Mouse (Mus musculus): Measurements from ENCODE around the gene Cyfip1. TPM values are rescaled to one million over a fixed set of nuclear protein-coding genes. Genes with fewer than 3 reads are reported as not detected.
"Not testable (repeated sequence)": the region's sequence is repeated elsewhere in the genome, so short reads cannot be mapped to it uniquely, and the experiment has no call there.

Cyfip1 gene
- polyA plus RNA-seq, 1 experiment from 2014 or later: 15.5 TPM

DNA sequence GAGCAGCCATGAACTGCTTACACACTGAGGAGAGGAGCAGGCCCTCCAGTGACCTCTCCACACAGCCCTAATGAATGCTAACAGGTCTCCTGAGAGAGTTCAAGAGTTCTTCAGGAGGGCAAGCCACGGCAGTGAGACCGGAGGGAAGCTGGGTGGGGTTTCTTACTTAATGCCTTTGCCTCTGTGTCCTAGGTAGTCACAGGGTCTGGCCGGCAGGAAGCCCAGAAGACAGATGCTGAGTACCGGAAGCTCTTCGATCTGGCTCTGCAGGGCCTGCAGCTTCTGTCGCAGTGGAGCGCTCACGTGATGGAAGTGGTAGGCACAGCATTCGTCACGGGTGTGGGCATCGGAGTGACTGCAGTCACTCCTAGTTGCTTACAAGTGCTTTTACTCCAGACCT is 50.3 kb downstream of the Cyfip1 start:
- no peaks in the 10 kb centered on the region for H3K9me3 ChIP-seq (replicated peaks)
- H3K4me1 ChIP-seq (replicated peaks): no peaks in the 10 kb centered on the region
- H3K36me3 ChIP-seq (replicated peaks): peaks cover 12% of the 10 kb centered on the region; the same call in 1 of the 2 replicates
- no peak overlapping the region for H3K9ac ChIP-seq
- WGBS (ENCODE audit: insufficient replicate concordance): 78% methylated on average over 11 of the region's 11 CpGs
- H3K27ac ChIP-seq (replicated peaks): no peak overlapping the region
- no peak overlapping the region for H3K4me3 ChIP-seq (replicated peaks)
- H3K4me2 ChIP-seq: no peak overlapping the region
- no peaks in the 10 kb centered on the region for H3K27me3 ChIP-seq
- ATAC-seq (ENCODE audit: insufficient read depth): no peak

DNA sequence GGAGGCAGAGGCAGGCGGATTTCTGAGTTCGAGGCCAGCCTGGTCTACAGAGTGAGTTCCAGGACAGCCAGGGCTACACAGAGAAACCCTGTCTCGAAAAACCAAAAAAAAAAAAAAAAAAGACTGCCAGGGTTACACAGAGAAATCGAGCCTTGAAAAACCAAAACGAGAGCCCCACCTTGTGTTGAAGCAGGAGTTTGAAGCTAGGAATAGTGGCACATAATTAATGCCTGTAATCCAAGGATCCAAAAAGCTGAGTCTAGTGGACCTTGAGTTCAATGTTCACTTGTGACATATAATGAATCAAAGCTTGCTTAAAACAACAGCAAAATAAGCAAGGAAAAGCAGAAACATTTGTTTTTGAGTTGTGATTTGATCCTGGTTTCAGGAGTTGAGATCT is 62.2 kb downstream of the Cyfip1 start:
- Histone ChIP-seq H3K36me3 (replicated peaks) (peaks cover 47% of the 10 kb centered on the region), H3K4me3 (replicated peaks) (no peak overlapping the region), H3K9me3 (replicated peaks) (no peaks in the 10 kb centered on the region), H3K27ac (replicated peaks) (no peak overlapping the region), H3K4me1 (replicated peaks) (no peaks in the 10 kb centered on the region), H3K9ac (no peak overlapping the region), H3K4me2 (no peak overlapping the region), H3K27me3 (no peaks in the 10 kb centered on the region)
- ATAC-seq (ENCODE audit: insufficient read depth): no peak
- WGBS (ENCODE audit: insufficient replicate concordance): 63% methylated on average over 5 of the region's 5 CpGs

- H3K4me2 ChIP-seq: no peak overlapping the region
- no peak for ATAC-seq (ENCODE audit: insufficient read depth)
- 62% methylated on average over 2 of the region's 2 CpGs for WGBS (ENCODE audit: insufficient replicate concordance)
- H3K4me1 ChIP-seq (replicated peaks): no peaks in the 10 kb centered on the region
- H3K27me3 ChIP-seq: no peaks in the 10 kb centered on the region
- no peak overlapping the region for H3K4me3 ChIP-seq (replicated peaks)
- no peak overlapping the region for H3K27ac ChIP-seq (replicated peaks)
- H3K36me3 ChIP-seq (replicated peaks): peaks cover 37% of the 10 kb centered on the region
- no peak overlapping the region for H3K9ac ChIP-seq
- H3K9me3 ChIP-seq (replicated peaks): no peaks in the 10 kb centered on the region
Observed at GRCm38 (mm10) chr7:55905449-55905848, 63.9 kb downstream of the Cyfip1 start.

GRCm38 (mm10) chr7:55909519-55909918 is 68.0 kb downstream of the Cyfip1 start:
- Histone ChIP-seq H3K9me3 (replicated peaks) (no peaks in the 10 kb centered on the region), H3K4me1 (replicated peaks) (no peaks in the 10 kb centered on the region), H3K36me3 (replicated peaks) (peaks cover 43% of the 10 kb centered on the region), H3K9ac (no peak overlapping the region), H3K4me2 (no peak overlapping the region), H3K27ac (replicated peaks) (no peak overlapping the region), H3K4me3 (replicated peaks) (no peak overlapping the region), H3K27me3 (no peaks in the 10 kb centered on the region)
- no peak for ATAC-seq (ENCODE audit: insufficient read depth)
- 73% methylated on average over 1 of the region's 1 CpGs for whole genome bisulfite sequencing (ENCODE audit: insufficient replicate concordance)

DNA sequence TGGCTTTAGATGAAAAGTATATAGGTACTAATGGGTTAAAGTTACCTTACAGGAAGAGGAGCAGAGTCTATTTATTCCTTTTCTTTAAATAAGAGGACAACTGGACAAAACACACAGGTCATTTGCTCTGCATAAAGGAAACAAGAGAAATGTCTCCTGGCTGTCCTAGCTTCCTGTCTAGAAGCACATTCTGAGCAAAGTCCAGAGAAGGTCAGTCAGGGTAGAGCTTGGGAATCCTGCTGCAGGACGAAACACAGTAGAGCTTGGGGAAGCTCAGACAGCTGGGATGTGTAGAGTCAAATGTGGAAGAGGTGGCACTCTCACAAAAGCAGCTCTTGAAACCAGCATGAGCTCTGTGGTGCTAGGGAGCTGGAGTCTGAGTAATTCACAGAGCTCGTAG is 68.8 kb downstream of the Cyfip1 start:
- Histone ChIP-seq H3K4me3 (replicated peaks) (no peak overlapping the region), H3K36me3 (replicated peaks) (peaks cover 44% of the 10 kb centered on the region), H3K4me2 (no peak overlapping the region), H3K9ac (no peak overlapping the region), H3K27me3 (no peaks in the 10 kb centered on the region), H3K4me1 (replicated peaks) (no peaks in the 10 kb centered on the region), H3K9me3 (replicated peaks) (no peaks in the 10 kb centered on the region), H3K27ac (replicated peaks) (no peak overlapping the region)
- no peak for ATAC-seq (ENCODE audit: insufficient read depth)
- 63% methylated on average over 2 of the region's 2 CpGs for WGBS (ENCODE audit: insufficient replicate concordance)

GRCm38 (mm10) chr7:55911371-55911770 is 69.8 kb downstream of the Cyfip1 start:
- H3K9me3 ChIP-seq (replicated peaks): no peaks in the 10 kb centered on the region
- no peak overlapping the region for H3K27ac ChIP-seq (replicated peaks)
- H3K4me3 ChIP-seq (replicated peaks): no peak overlapping the region
- no peak overlapping the region for H3K9ac ChIP-seq
- ATAC-seq (ENCODE audit: insufficient read depth): 0 out of 2 replicates have a peak, but pooled peaks have one; percentile 22
- WGBS (ENCODE audit: insufficient replicate concordance): 77% methylated on average over 8 of the region's 8 CpGs
- H3K27me3 ChIP-seq: no peaks in the 10 kb centered on the region
- H3K4me1 ChIP-seq (replicated peaks): no peaks in the 10 kb centered on the region
- H3K4me2 ChIP-seq: no peak overlapping the region
- peaks cover 37% of the 10 kb centered on the region; the same call in 1 of the 2 replicates for H3K36me3 ChIP-seq (replicated peaks)

DNA sequence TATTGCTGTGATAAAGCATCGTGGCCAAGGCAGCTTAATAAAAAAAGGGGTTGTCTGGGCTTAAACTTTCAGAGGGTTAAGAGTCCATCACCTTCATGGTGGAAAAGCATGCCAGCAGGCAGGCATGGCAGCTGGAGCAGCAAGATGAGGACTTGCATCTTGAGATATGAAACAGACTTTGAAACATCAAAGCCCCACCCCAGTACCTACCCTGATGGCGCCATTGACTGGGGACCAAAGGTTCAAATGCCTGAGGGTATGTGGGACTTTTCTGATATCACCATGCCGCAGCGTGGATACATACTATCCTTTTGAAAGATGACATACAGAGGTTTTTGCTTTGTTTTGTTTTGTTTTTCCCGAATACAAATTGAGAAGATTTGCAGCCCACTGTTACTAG is 70.6 kb downstream of the Cyfip1 start:
- Histone ChIP-seq H3K9ac (no peak overlapping the region), H3K4me2 (no peak overlapping the region), H3K27ac (replicated peaks) (no peak overlapping the region), H3K9me3 (replicated peaks) (no peaks in the 10 kb centered on the region), H3K27me3 (no peaks in the 10 kb centered on the region), H3K4me3 (replicated peaks) (no peak overlapping the region), H3K36me3 (replicated peaks) (peaks cover 44% of the 10 kb centered on the region), H3K4me1 (replicated peaks) (no peaks in the 10 kb centered on the region)
- ATAC-seq (ENCODE audit: insufficient read depth): no peak
- 79% methylated on average over 5 of the region's 5 CpGs for WGBS (ENCODE audit: insufficient replicate concordance)

- not testable (repeated sequence) for ATAC-seq (ENCODE audit: insufficient read depth); H3K4me2 ChIP-seq; H3K4me3 ChIP-seq (replicated peaks); H3K27me3 ChIP-seq; H3K4me1 ChIP-seq (replicated peaks); H3K27ac ChIP-seq (replicated peaks); H3K9ac ChIP-seq; H3K9me3 ChIP-seq (replicated peaks)
- H3K36me3 ChIP-seq (replicated peaks): peaks cover 41% of the 10 kb centered on the region
- WGBS (ENCODE audit: insufficient replicate concordance): 81% methylated on average over 11 of the region's 11 CpGs
Observed at GRCm38 (mm10) chr7:55918365-55918764, 76.8 kb downstream of the Cyfip1 start.

DNA sequence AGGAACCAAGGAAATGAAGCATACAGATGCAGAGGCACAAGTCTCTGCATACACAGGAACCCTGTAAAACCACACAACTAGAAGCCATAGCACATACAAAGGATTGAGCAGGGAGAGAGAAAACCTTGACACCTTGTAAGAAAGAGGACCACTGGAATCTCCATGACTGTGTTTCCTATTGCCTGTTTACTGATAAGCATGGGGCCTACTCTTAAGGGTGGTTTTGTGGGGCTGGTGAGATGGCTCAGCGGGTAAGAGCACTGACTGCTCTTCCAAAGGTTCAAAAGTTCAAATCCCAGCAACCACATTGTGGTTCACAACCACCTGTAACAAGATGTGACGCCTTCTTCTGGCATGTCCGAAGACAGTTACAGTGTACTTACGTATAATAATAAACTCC is 85.7 kb downstream of the Cyfip1 start:
- Histone ChIP-seq H3K9me3 (replicated peaks) (no peaks in the 10 kb centered on the region), H3K4me2 (no peak overlapping the region), H3K4me1 (replicated peaks) (no peaks in the 10 kb centered on the region), H3K4me3 (replicated peaks) (no peak overlapping the region), H3K27ac (replicated peaks) (no peak overlapping the region), H3K9ac (no peak overlapping the region), H3K27me3 (no peaks in the 10 kb centered on the region), H3K36me3 (replicated peaks) (peaks cover 54% of the 10 kb centered on the region)
- WGBS (ENCODE audit: insufficient replicate concordance): 71% methylated on average over 4 of the region's 4 CpGs
- ATAC-seq (ENCODE audit: insufficient read depth): no peak

DNA sequence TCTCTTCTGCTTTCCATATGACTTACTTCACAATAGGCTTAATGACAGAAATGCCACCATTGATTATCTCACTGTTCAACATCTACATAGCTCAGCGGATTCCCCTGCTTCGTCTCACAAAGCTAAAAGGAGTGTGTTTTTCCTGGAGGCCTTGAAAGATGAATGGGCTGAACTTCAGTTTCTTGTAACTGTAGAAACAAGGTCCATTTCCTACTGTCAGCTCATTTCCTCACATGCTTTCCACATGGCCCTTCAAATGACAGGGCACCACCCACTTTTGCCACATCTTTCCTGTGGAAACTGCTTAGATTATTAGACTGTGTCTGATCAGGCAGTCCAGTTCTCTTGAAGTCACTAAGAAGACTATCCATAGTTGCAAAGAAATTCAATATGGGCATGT is 87.1 kb downstream of the Cyfip1 start:
- no peaks in the 10 kb centered on the region for H3K4me1 ChIP-seq (replicated peaks)
- no peak overlapping the region for H3K4me2 ChIP-seq
- ATAC-seq (ENCODE audit: insufficient read depth): no peak
- WGBS (ENCODE audit: insufficient replicate concordance): 60% methylated on average over 2 of the region's 2 CpGs
- H3K27me3 ChIP-seq: no peaks in the 10 kb centered on the region
- peaks cover 52% of the 10 kb centered on the region for H3K36me3 ChIP-seq (replicated peaks)
- H3K9ac ChIP-seq: no peak overlapping the region
- no peak overlapping the region for H3K27ac ChIP-seq (replicated peaks)
- no peaks in the 10 kb centered on the region for H3K9me3 ChIP-seq (replicated peaks)
- H3K4me3 ChIP-seq (replicated peaks): no peak overlapping the region

DNA sequence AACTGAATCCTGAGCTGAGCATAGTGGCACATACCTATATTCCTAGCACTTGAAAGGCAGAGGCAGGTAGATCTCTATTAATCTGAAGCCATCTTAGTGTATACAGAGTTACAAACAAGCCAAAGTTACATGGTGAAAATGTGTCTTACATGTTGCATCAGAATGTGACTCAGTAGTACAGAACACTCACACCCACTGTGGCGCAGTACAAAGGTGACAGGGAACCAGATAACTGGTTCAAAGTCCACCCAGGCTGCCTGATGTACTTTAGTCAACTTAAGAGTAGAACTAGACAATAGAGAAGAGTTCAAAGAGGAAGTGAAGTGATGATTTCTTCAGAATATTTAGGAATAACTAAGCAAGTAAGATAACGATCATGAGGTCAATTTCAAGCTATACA is 93.5 kb downstream of the Cyfip1 start:
- no peaks in the 10 kb centered on the region for H3K9me3 ChIP-seq (replicated peaks)
- H3K4me2 ChIP-seq: no peak overlapping the region
- no peak overlapping the region for H3K4me3 ChIP-seq (replicated peaks)
- peaks cover 53% of the 10 kb centered on the region for H3K36me3 ChIP-seq (replicated peaks)
- 77% methylated on average over 2 of the region's 2 CpGs for WGBS (ENCODE audit: insufficient replicate concordance)
- no peaks in the 10 kb centered on the region for H3K27me3 ChIP-seq
- H3K9ac ChIP-seq: no peak overlapping the region
- no peak for ATAC-seq (ENCODE audit: insufficient read depth)
- no peaks in the 10 kb centered on the region for H3K4me1 ChIP-seq (replicated peaks)
- H3K27ac ChIP-seq (replicated peaks): no peak overlapping the region

- Histone ChIP-seq H3K4me3 (replicated peaks) (no peak overlapping the region), H3K27me3 (no peaks in the 10 kb centered on the region), H3K4me2 (no peak overlapping the region), H3K9me3 (replicated peaks) (no peaks in the 10 kb centered on the region), H3K27ac (replicated peaks) (no peak overlapping the region), H3K36me3 (replicated peaks) (peaks cover 37% of the 10 kb centered on the region; the same call in 1 of the 2 replicates), H3K4me1 (replicated peaks) (no peaks in the 10 kb centered on the region), H3K9ac (no peak overlapping the region)
- WGBS (ENCODE audit: insufficient replicate concordance): 87% methylated on average over 4 of the region's 4 CpGs
- no peak for ATAC-seq (ENCODE audit: insufficient read depth)
Observed at GRCm38 (mm10) chr7:55938341-55938740, 96.8 kb downstream of the Cyfip1 start.

Measured in liver, embryonic 15.5 days (tissue).